Mouse (Mus musculus): ENCODE measurements around the gene Adap1.

DNA sequence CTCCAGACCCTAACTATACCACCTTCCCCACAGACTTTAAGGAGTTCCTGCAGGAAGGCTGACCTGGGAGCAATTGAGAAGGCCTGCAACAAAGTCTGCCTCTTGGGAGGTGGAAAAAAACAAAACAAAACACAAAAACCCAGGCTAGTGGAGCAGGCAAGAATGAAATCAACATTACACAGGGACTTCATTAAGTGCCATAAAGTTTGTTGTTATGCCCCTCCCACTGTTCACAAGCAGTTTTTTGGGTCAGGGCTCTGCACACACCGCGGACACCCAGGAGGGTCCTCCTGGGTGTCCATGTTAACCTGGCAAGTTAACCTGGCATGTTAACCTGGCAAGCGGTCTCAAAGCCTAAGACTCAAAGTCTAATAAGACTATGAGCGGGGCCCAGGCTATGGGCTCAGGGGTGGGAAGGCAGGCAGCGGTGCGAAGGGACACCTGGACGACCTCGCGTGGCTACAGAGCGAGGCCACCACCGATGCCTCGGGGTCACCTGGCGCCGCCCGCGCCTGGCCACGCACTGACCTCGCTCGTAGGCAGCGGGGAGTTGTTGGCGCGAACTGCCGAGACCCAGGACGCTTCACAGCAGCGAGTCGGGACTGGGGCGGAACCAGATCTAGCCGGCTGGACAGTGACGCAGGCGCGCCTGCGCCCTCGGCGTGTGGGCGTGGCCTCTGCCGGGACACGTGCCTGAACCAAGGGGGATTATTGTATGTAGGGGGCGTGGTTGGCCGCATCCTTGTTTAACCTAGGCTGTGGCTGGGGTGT is 46.4 kb upstream of the Adap1 start:
- TF ChIP-seq CTCF (IDR thresholded peaks at IDR 0.05; ENCODE audit: low read depth) (no peak; the same call in 1 of the 2 replicates), EP300 (IDR thresholded peaks at IDR 0.05; ENCODE audit: low read depth) (peak; percentile 64; the same call in 1 of the 2 replicates)
